Mouse (Mus musculus) cortical plate, adult 2 months (tissue): ENCODE results near the gene Klhdc8b.

Experiments
- CTCF ChIP-seq: fragments of 200-500 bp; IDR thresholded peaks from 2 replicates; pipeline ENCODE4 v1.5.1; 2011; ENCODE audit warnings: mild to moderate bottlenecking, control low read depth, low read length; ENCODE audit not compliant: insufficient read depth; ENCODE audit errors: extremely low read depth
- POLR2A ChIP-seq: fragments of 200-500 bp; IDR thresholded peaks from 2 replicates; pipeline ENCODE4 v1.6.1; 2011; ENCODE audit warnings: mild to moderate bottlenecking, low read length, control low read depth; ENCODE audit not compliant: insufficient read depth; ENCODE audit errors: extremely low read depth

GRCm38 (mm10) chr9:108480813-108481519, 19.6 kb upstream of the Klhdc8b start:
- TF ChIP-seq CTCF, result no peak
- no peak for TF ChIP-seq POLR2A
